Comparison of ENCODE assay signal across 21 mouse cellular contexts in genomic region chr14:34240676-34241075, GRCm38 (mm10). TPM values are rescaled to one million over a fixed set of nuclear protein-coding genes. Genes with fewer than 3 reads are reported as not detected.
"Had no signal": no experiment of that assay in that cellular context is flagged by ENCODE, and none has a peak within 500 bp of the region (broad histone marks: within the 10 kb centered on the region; RNA-seq: fewer than 3 reads in every experiment).

No protein-coding gene starts in this region.

- DNase-seq: kidney, adult 18-20 months; kidney, adult 9 months; kidney, postnatal 14 days; kidney, postnatal 4 days; lung, adult 2 months; lung, postnatal 14 days; lung, postnatal 4 days; retina, postnatal 1 day; right cerebral cortex, postnatal 25 days; spleen, adult 18-20 months; thymus, adult 18-20 months; thymus, postnatal 36 days had no signal

- H3K4me2 ChIP-seq: midbrain, embryonic 12.5 days; midbrain, embryonic 15.5 days; neural tube, embryonic 12.5 days; neural tube, embryonic 15.5 days; stomach, embryonic 15.5 days had no signal

- H3K9me3 ChIP-seq: midbrain, embryonic 12.5 days; midbrain, embryonic 15.5 days; neural tube, embryonic 15.5 days; stomach, embryonic 15.5 days had no signal

- H3K4me1 ChIP-seq: midbrain, embryonic 12.5 days; midbrain, embryonic 15.5 days; neural tube, embryonic 12.5 days; neural tube, embryonic 15.5 days; stomach, embryonic 15.5 days had no signal

- ATAC-seq: hindbrain, postnatal 0 days; inflammation-experienced regulatory T-cells, adult 6 months; intestine, embryonic 16.5 days; midbrain, embryonic 15.5 days had no signal

- H3K27ac ChIP-seq: hindbrain, postnatal 0 days; midbrain, embryonic 12.5 days; midbrain, embryonic 15.5 days; neural tube, embryonic 12.5 days; neural tube, embryonic 15.5 days; stomach, embryonic 15.5 days had no signal

- H3K36me3 ChIP-seq: midbrain, embryonic 12.5 days; midbrain, embryonic 15.5 days; neural tube, embryonic 12.5 days; neural tube, embryonic 15.5 days; stomach, embryonic 15.5 days had no signal

- H3K9ac ChIP-seq: midbrain, embryonic 12.5 days; midbrain, embryonic 15.5 days; neural tube, embryonic 12.5 days; neural tube, embryonic 15.5 days; stomach, embryonic 15.5 days had no signal

- H3K27me3 ChIP-seq: midbrain, embryonic 12.5 days; midbrain, embryonic 15.5 days; neural tube, embryonic 12.5 days; neural tube, embryonic 15.5 days; stomach, embryonic 15.5 days had no signal

- H3K4me3 ChIP-seq: midbrain, embryonic 12.5 days; midbrain, embryonic 15.5 days; neural tube, embryonic 12.5 days; neural tube, embryonic 15.5 days; stomach, embryonic 15.5 days had no signal

RNA-seq across cellular contexts. Expression of gene Syt15, which starts 21.3 kb away (rescaled TPM):
- total RNA-seq: megakaryocyte progenitor cell, adult 5-6 weeks had no signal

RNA-seq across cellular contexts. Expression of gene Gprin2, which starts 39.2 kb away (rescaled TPM):
- total RNA-seq: megakaryocyte progenitor cell, adult 5-6 weeks had no signal
